In the genomic region with DNA sequence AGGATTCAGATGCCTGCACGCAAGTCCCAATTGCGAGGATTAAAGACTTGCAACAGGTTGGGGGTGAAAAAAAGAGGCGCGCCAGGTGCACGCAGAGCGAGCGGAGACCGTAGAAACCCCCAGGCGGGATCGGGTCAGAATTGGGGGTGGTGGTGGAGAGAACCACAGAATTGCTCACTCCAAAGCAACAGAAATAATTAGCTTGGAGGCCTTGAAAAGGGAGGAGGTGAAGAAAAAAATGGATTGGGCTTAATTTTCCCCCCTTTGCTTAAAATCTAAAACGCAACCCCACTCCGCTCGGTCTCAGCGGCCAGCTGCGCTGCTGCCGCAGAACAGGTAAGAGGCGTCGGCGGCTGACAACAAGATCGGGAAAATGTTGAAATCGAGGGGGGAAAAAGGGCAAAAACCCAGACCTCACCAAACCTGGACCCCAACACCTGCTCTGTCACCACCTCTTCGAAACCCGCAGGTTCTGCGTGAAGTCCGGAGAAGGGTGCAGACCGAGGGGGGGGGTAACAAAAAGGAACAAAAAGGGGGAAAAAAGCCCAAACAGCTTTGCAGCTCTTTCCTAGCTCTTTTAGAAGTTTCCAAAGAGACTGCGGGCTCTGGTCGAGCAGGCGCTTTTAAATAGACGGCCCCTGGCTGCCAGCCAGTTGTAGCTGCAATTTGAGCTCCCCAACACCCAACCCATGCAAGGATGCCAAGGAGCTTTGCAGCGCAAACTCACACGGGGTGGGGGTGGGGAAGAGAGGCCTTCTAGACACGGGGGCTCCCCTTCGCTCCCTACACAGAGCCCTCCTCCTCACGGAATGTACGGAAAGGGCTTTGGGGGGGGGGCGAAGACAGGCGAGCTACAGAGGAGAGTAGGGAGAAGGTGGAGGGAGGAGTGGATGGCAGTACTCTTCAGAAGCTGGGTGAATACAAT, we compare ENCODE assay signal across 8 mouse cellular contexts. TPM values are rescaled to one million over a fixed set of nuclear protein-coding genes. Genes with fewer than 3 reads are reported as not detected.
DNase-seq lines count a peak whose midpoint lies in the region; ATAC-seq lines count a peak whose summit lies in the region.
"Had no signal": no experiment of that assay in that cellular context is flagged by ENCODE, and none has a peak within 500 bp of the region (broad histone marks: within the 10 kb centered on the region; RNA-seq: fewer than 3 reads in every experiment).

Igfbp5 (minus strand) TSS at position 598 of the 925 bp plus-strand sequence.

- ATAC-seq in kidney, embryonic 14.5 days (ENCODE audit: low FRiP score, low TSS enrichment) = peak; percentile 45
- peak; percentile 39 for ATAC-seq in neural tube, embryonic 11.5 days (ENCODE audit: insufficient read depth, low FRiP score, low TSS enrichment)

- peaks cover 73% of the 10 kb centered on the region for H3K27me3 ChIP-seq in embryonic facial prominence, embryonic 10.5 days (replicated peaks; ENCODE audit: low read depth, poor library complexity, severe bottlenecking)
- H3K27me3 ChIP-seq in kidney, embryonic 14.5 days (ENCODE audit: control insufficient read depth, insufficient read depth, low read length) = no peaks in the 10 kb centered on the region; the same call in none of the 2 replicates
- peaks cover 16% of the 10 kb centered on the region for H3K27me3 ChIP-seq in neural tube, embryonic 11.5 days (ENCODE audit: control insufficient read depth, insufficient read depth, low read length)

- H3K27ac ChIP-seq in embryonic facial prominence, embryonic 10.5 days (replicated peaks) = peak within 1 kb of the TSS; percentile 84
- H3K27ac ChIP-seq in kidney, embryonic 14.5 days (ENCODE audit: low read depth, low read length) = peak within 1 kb of the TSS; percentile 88
- H3K27ac ChIP-seq in neural tube, embryonic 11.5 days (ENCODE audit: low read depth, low read length) = peak within 1 kb of the TSS; percentile 58
- H3K27ac ChIP-seq: macrophage had no signal

- peak within 1 kb of the TSS; percentile 85 for H3K9ac ChIP-seq in kidney, embryonic 14.5 days (ENCODE audit: low read depth, low read length)
- H3K9ac ChIP-seq in neural tube, embryonic 11.5 days (ENCODE audit: low read length) = peak within 1 kb of the TSS; percentile 80

- H3K4me3 ChIP-seq in embryonic facial prominence, embryonic 10.5 days = peak within 1 kb of the TSS; percentile 67
- peak within 1 kb of the TSS; percentile 68 for H3K4me3 ChIP-seq in kidney, embryonic 14.5 days (ENCODE audit: low read length)
- H3K4me3 ChIP-seq in neural tube, embryonic 11.5 days (ENCODE audit: low read depth, low read length) = peak within 1 kb of the TSS; percentile 62

- WGBS in embryonic facial prominence, embryonic 10.5 days = under 1% methylated on average over 38 of the region's 38 CpGs
- WGBS in kidney, embryonic 14.5 days = under 1% methylated on average over 37 of the region's 38 CpGs
- WGBS in neural tube, embryonic 11.5 days = under 1% methylated on average over 38 of the region's 38 CpGs

- peak; percentile 80 to 88 for DNase-seq in adrenal gland, postnatal 36 days
- peak; percentile 85 for DNase-seq in embryonic facial prominence, embryonic 10.5 days (ENCODE audit: low spot score)
- DNase-seq in heart, adult 9 months (ENCODE audit: low spot score in 2 of 2) = peak; percentile 60 to 75
- peak; percentile 69 for DNase-seq in liver
- peak; percentile 81 for DNase-seq in neural tube, embryonic 11.5 days (ENCODE audit: low spot score)
- peak; percentile 76 to 87 for DNase-seq in urinary bladder, postnatal 36 days (ENCODE audit: low spot score in 2 of 2)

- no peaks in the 10 kb centered on the region for H3K36me3 ChIP-seq in embryonic facial prominence, embryonic 10.5 days (replicated peaks)
- no peaks in the 10 kb centered on the region for H3K36me3 ChIP-seq in kidney, embryonic 14.5 days (ENCODE audit: control insufficient read depth, insufficient read depth, low read length)
- H3K36me3 ChIP-seq in neural tube, embryonic 11.5 days (ENCODE audit: control insufficient read depth, insufficient read depth, low read length) = no peaks in the 10 kb centered on the region

- H3K9me3 ChIP-seq in embryonic facial prominence, embryonic 10.5 days = no peaks in the 10 kb centered on the region
- H3K9me3 ChIP-seq in kidney, embryonic 14.5 days (ENCODE audit: control insufficient read depth, low read length) = no peaks in the 10 kb centered on the region
- no peaks in the 10 kb centered on the region for H3K9me3 ChIP-seq in neural tube, embryonic 11.5 days (ENCODE audit: control insufficient read depth, low read length)

- H3K4me1 ChIP-seq in embryonic facial prominence, embryonic 10.5 days = peaks cover 80% of the 10 kb centered on the region
- H3K4me1 ChIP-seq in kidney, embryonic 14.5 days (ENCODE audit: control insufficient read depth, insufficient read depth, low read length) = peaks cover 28% of the 10 kb centered on the region
- H3K4me1 ChIP-seq in neural tube, embryonic 11.5 days (ENCODE audit: control insufficient read depth, insufficient read depth, low read length) = peaks cover 21% of the 10 kb centered on the region

- peak within 1 kb of the TSS; percentile 91 for H3K4me2 ChIP-seq in kidney, embryonic 14.5 days (replicated peaks; ENCODE audit: low read depth, low read length)
- peak within 1 kb of the TSS; percentile 89 for H3K4me2 ChIP-seq in neural tube, embryonic 11.5 days (ENCODE audit: low read depth)

RNA-seq across cellular contexts. Expression of gene Igfbp5, which starts in this region (rescaled TPM):
- total RNA-seq in adrenal gland, postnatal 36 days (2021) = 100 to 1,000 TPM in 1 of 2 experiments, 10 to 100 TPM in 1; 56.7 to 109 TPM
- polyA plus RNA-seq in embryonic facial prominence, embryonic 10.5 days (2016; fragmentation: Nextera tagmentation; extraction: Ambion mirVana) = 75.4 and 87.4 TPM in 2 replicates
- 56.4 and 61.4 TPM in 2 replicates for polyA plus RNA-seq in kidney, embryonic 14.5 days (2014; fragmentation: Nextera tagmentation; extraction: Ambion mirVana)
- 65.4 and 68.5 TPM in 2 replicates for polyA plus RNA-seq in neural tube, embryonic 11.5 days (2014; fragmentation: Nextera tagmentation; extraction: Ambion mirVana)

Comparison
In these comparisons a context has a peak if more than half of its experiments do, and no peak if none do; other contexts are left out.
1. Peak in every context shown above with its lines: DNase-seq, ATAC-seq, H3K4me3 ChIP-seq and H3K27ac ChIP-seq.